Mouse (Mus musculus) midbrain, embryonic 11.5 days (tissue): ENCODE results near the gene Mtf1. TPM values are rescaled to one million over a fixed set of nuclear protein-coding genes. Genes with fewer than 3 reads are reported as not detected.

Source experiments
- ATAC-seq: fragments of 200-750 bp; cut with Nextera tagmentation; 2 replicates; pipeline ENCODE4 v1.8.0; 2017; ENCODE audit warnings: moderate TSS enrichment, moderate library complexity; ENCODE audit not compliant: low FRiP score
- DNase-seq: peaks from one replicate; pipeline ENCODE4 v3.0.0; 2015; ENCODE audit warnings: low spot score; ENCODE audit errors: missing footprints
- H3K27ac ChIP-seq: fragments of 300-500 bp; sonication (generic); 2 replicates; pipeline ENCODE4 v1.5.1; 2014; ENCODE audit warnings: low read depth, low read length
- H3K27me3 ChIP-seq: fragments of 300-500 bp; sonication (generic); 2 replicates; pipeline ENCODE4 v1.6.1; 2014; ENCODE audit warnings: mild to moderate bottlenecking, low read length, moderate library complexity, mixed read lengths; ENCODE audit not compliant: control insufficient read depth, insufficient read depth
- H3K36me3 ChIP-seq: fragments of 300-500 bp; sonication (generic); 2 replicates; pipeline ENCODE4 v1.6.1; 2014; ENCODE audit warnings: mild to moderate bottlenecking, low read length, moderate library complexity, mixed read lengths; ENCODE audit not compliant: control insufficient read depth, insufficient read depth
- H3K4me1 ChIP-seq: fragments of 300-500 bp; sonication (generic); 2 replicates; pipeline ENCODE4 v1.6.1; 2014; ENCODE audit warnings: low read length; ENCODE audit not compliant: control insufficient read depth, insufficient read depth
- H3K4me2 ChIP-seq: fragments of 300-500 bp; sonication (generic); 2 replicates; pipeline ENCODE4 v1.6.1; 2014; ENCODE audit warnings: mild to moderate bottlenecking, moderate library complexity
- H3K4me3 ChIP-seq: fragments of 300-500 bp; sonication (generic); 2 replicates; pipeline ENCODE4 v1.5.1; 2014; ENCODE audit warnings: low read depth, low read length
- H3K9ac ChIP-seq: fragments of 300-500 bp; sonication (generic); 2 replicates; pipeline ENCODE4 v1.6.1; 2014; ENCODE audit warnings: low read length
- H3K9me3 ChIP-seq: fragments of 300-500 bp; sonication (generic); 2 replicates; pipeline ENCODE4 v1.6.1; 2016; ENCODE audit warnings: low read length; ENCODE audit not compliant: control insufficient read depth
- WGBS: fragments of 180-500 bp; shearing (Covaris S2); extraction: QIAGEN DNeasy Blood & Tissue Kit; methylation state at CpG from one replicate; pipeline ENCODE4 v1.1.7; 2014; 5-methylcytosine and 5-hydroxymethylcytosine counted together
- polyA plus RNA-seq: library from polyadenylated mRNA; unstranded; fragments of >200 nt; fragmentation: Nextera tagmentation; extraction: Ambion mirVana; gene quantifications from 2 replicates; pipeline ENCODE4 v1.2.1, GENCODE M21; 2014

Gene Mtf1
- polyA plus RNA-seq, 1 experiment from 2014 or later, result 16.7 TPM

DNA sequence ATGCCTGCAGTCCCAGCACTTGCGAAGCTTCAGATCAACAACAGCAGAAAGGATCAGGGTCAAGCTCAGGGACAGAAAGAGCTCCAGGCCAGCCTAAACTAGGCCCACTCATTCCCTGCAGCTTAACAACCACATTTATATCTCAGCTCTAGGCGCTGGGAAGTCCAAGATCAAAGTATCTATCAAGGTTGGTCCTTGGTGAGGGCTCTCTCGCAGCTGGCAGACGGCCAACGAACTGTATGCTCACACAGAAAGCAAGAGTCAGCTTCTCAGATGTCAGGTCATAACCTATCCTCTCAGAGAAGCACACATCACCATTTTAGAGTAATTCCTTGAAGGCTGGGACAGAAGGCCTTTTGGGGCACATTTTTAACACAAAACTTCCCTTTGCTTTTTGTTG is 56.5 kb downstream of the Mtf1 start:
- H3K27me3 ChIP-seq, result no peaks in the 10 kb centered on the region
- WGBS, result 85% methylated on average over 5 of the region's 5 CpGs
- ATAC-seq, result no peak
- H3K4me1 ChIP-seq, result peaks cover 15% of the 10 kb centered on the region
- H3K4me2 ChIP-seq, result no peak overlapping the region
- H3K9ac ChIP-seq, result no peak overlapping the region
- H3K9me3 ChIP-seq, result no peaks in the 10 kb centered on the region
- peaks cover 15% of the 10 kb centered on the region for H3K36me3 ChIP-seq
- H3K4me3 ChIP-seq, result no peak overlapping the region
- no peak overlapping the region for H3K27ac ChIP-seq
- DNase-seq, result no peak

DNA sequence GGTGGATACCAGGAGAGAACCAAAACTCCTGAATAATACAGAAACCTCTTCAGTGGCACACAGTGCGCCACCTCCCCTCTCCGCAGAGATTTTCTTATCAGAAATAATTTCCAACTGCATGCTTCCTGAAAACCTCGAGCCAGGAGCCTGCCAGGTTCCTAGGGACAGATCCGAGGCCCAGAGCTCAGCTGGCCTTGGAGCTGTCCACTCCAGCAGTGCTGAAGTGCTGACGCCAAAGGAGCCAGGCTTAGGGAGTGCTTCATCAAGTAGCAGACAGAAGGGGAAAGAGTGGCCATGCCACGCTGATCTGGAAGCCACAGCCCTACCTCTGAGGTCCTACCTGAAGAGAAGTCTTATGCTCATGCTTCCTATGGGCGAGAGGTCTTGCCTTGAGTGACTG is 58.5 kb downstream of the Mtf1 start:
- H3K9ac ChIP-seq, result no peak overlapping the region
- ATAC-seq, result no peak
- 13% methylated on average over 7 of the region's 7 CpGs for WGBS

DNA sequence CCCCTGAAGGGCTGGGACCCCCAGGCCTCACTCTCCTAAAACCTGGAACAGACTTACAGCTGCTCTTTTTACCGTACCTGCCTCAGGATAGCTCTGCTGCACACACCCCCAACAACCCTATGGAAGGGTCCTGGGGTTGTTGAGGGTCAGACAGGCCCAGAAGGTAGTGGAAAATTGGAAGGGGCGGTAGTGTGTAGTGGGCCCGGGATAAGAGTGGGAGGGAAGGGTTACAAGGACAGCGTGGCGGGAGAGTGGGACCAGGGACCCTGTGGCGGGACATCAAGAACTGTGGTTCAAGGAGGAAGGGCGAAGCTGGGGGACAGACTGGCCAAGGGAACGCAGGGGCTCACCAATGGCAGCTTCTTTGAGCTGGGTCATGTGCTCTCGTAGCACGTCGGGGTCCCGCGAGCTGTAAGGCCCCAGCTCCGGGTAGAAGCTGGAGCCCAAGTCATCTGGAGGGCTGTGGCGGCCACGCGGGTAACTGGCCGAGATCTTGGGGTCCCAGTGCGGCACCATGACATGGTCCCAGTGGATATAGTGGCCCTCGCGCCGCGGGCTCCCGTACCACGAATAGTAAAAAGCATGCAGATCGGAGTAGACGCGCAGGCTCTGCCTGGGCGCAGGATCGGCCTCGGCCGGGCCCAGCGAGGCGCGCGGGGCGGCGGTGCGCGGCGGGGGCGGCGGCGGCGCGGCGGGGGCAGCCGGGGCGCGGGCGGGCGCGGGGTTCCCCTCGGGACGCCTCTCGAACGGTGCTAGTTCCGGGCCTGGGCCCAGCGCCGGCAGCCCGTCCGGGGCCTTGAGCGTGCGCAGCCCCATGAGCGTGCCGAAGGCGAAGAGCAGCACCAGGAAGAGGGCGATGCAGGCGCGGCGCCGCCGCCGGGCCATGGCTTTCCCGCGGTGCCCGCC is 59.6 kb downstream of the Mtf1 start, which contains the start of gene Maneal:
Gene Maneal, minus strand, starts transcription at position 889 of the 906 bp plus-strand sequence.
- Histone ChIP-seq H3K36me3 (peaks cover 5% of the 10 kb centered on the region; the same call in 1 of the 2 replicates), H3K4me3 (peak within 1 kb of the TSS; percentile 70), H3K9ac (peak within 1 kb of the TSS; percentile 87), H3K4me2 (peak within 1 kb of the TSS; percentile 88), H3K27me3 (no peaks in the 10 kb centered on the region), H3K9me3 (no peaks in the 10 kb centered on the region), H3K27ac (peak within 1 kb of the TSS; percentile 20; the same call in 1 of the 2 replicates), H3K4me1 (peaks cover 15% of the 10 kb centered on the region)
- peak; percentile 28 for ATAC-seq
- DNase-seq, result peak; percentile 91
- 2% methylated on average over 76 of the region's 77 CpGs for WGBS

More for the DNA sequence above, 58.5 kb downstream of the Mtf1 start:
- H3K36me3 ChIP-seq, result peaks cover 8% of the 10 kb centered on the region; the same call in 1 of the 2 replicates
- no peaks in the 10 kb centered on the region for H3K27me3 ChIP-seq
- H3K4me3 ChIP-seq, result no peak overlapping the region
- peaks cover 15% of the 10 kb centered on the region for H3K4me1 ChIP-seq
- peak overlapping the region; percentile 88; the same call in 1 of the 2 replicates for H3K4me2 ChIP-seq
- peak; percentile 91 for DNase-seq
- H3K9me3 ChIP-seq, result no peaks in the 10 kb centered on the region
- H3K27ac ChIP-seq, result no peak overlapping the region

DNA sequence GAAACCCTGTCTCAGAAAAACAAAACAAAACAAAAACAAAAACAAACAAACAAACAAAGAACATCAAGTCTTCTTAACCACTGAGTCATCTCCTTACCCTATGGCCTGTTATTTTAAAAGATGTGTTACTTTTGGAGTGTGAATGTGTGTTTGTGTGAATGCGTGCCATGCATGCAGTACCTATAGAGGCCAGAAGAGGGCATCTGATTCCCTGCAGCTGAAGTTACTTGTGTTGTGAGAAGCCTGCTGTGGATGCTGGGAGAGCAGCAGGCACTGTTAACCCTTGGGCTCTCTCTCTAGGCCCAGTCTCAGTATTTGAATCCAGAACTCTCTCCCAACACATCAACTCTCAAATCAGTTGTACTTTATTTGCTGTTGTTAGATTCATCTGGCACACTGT is 70.8 kb downstream of the Mtf1 start:
- H3K9ac ChIP-seq, result no peak overlapping the region
- H3K4me1 ChIP-seq, result no peaks in the 10 kb centered on the region
- no peak overlapping the region for H3K4me2 ChIP-seq
- H3K27ac ChIP-seq, result no peak overlapping the region
- H3K4me3 ChIP-seq, result no peak overlapping the region
- DNase-seq (no peak), ATAC-seq (no peak)
- H3K9me3 ChIP-seq, result no peaks in the 10 kb centered on the region
- no peaks in the 10 kb centered on the region for H3K27me3 ChIP-seq
- H3K36me3 ChIP-seq, result no peaks in the 10 kb centered on the region
- WGBS, result 96% methylated on average over 1 of the region's 1 CpGs

DNA sequence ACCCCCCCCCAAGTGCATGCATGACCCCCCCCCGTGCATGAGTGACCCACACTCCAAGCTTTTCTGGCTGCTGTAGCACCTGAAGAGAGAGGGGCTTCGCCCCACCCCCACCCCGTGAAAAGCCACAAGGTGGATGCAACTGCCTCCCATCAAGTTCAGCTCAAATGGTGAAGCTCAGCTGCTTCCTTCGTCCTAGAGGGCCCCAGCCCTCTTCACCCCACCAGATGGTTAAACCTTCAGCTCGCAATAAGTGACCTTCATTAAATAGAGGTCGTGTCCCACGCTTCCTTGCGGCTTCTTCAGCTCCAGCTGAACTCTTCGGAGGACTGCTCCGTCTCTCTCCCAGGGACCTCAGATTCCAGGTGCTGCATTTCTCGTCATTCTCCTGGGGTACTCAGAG is 78.7 kb downstream of the Mtf1 start, which contains the start of gene Epha10:
Gene Epha10, plus strand, starts transcription at position 301 of the 400 bp plus-strand sequence.
- 2% methylated on average over 11 of the region's 11 CpGs for WGBS
- Histone ChIP-seq H3K9ac (peak within 1 kb of the TSS; percentile 50; the same call in 1 of the 2 replicates), H3K9me3 (no peaks in the 10 kb centered on the region), H3K4me1 (peaks cover 23% of the 10 kb centered on the region), H3K4me3 (peak within 1 kb of the TSS; percentile 34), H3K36me3 (no peaks in the 10 kb centered on the region), H3K4me2 (peak within 1 kb of the TSS; percentile 66), H3K27me3 (peaks cover 14% of the 10 kb centered on the region; the same call in 1 of the 2 replicates), H3K27ac (peak within 1 kb of the TSS; percentile 22; the same call in 1 of the 2 replicates)
- DNase-seq (no peak), ATAC-seq (no peak)

DNA sequence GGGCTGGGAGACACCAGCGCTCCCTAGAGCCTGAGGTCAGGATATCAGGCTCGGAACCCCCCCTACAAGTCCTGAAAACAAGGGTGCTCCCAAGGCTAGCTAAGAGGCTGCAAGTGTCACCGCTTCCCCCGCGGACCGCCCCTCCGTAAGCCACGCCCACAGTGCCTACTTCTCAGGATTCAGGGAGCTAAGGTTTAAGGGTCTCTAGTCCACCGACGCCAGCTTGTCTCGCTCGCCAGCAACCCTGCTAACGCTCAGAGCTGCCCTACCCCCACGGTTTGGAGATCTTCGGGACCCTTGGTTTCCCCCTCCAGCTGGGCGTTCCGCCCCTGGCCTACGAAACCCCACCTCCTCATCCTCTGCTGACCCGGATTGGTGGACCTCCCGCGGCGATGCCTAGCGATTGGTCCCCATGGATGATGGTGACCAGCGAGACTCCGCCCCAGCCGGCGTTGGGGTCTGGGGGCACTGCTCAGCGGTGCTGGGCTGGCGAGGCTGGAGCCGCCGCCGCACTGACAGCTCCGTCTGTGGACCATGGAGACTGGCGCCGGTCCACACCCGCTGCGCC is 79.5 kb downstream of the Mtf1 start:
- Histone ChIP-seq H3K4me2 (peak overlapping the region; percentile 66), H3K9ac (peak overlapping the region; percentile 50; the same call in 1 of the 2 replicates), H3K36me3 (no peaks in the 10 kb centered on the region), H3K27ac (peak overlapping the region; percentile 22; the same call in 1 of the 2 replicates), H3K4me3 (peak overlapping the region; percentile 34), H3K27me3 (peaks cover 14% of the 10 kb centered on the region; the same call in 1 of the 2 replicates), H3K4me1 (peaks cover 23% of the 10 kb centered on the region), H3K9me3 (no peaks in the 10 kb centered on the region)
- 0% methylated on average over 37 of the region's 37 CpGs for WGBS
- peak; percentile 97 for ATAC-seq
- DNase-seq, result peak; percentile 99

DNA sequence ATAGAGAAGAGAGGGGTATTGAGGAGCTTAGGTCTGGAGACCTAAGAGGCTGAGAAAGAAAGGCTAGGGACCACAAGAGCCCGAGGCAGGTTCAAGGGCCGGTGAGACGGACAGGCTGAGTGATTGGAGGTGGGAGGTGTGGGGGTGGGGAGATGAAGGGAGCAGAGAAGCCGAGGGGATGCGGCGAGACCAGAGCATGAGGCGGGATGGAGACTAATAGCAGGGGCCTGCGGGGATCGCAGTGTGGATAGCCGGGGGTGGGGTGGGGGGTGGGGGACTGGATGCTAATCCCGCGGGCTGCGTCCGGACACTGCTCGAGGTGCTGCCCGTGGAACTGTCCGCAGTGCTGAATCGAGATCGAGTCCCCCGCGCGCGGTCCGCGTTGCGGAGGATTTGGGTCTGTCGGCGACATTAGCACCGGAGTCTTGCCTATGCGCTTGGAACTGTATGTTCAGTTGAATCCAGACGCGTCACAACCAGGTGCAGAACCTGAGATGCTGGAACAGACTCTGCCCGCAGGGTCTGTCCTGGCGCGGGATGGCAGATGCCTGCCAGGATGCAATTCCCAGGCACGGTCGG is 80.3 kb downstream of the Mtf1 start:
- DNase-seq (peak; percentile 93), ATAC-seq (peak; percentile 25)
- Histone ChIP-seq H3K9me3 (no peaks in the 10 kb centered on the region), H3K4me1 (peaks cover 23% of the 10 kb centered on the region), H3K36me3 (no peaks in the 10 kb centered on the region), H3K9ac (peak overlapping the region; percentile 50), H3K4me2 (peak overlapping the region; percentile 66), H3K27ac (0 out of 2 replicates have a peak overlapping the region, but pooled peaks have one; percentile 22), H3K27me3 (peaks cover 14% of the 10 kb centered on the region; the same call in 1 of the 2 replicates), H3K4me3 (peak overlapping the region; percentile 34)
- under 1% methylated on average over 37 of the region's 37 CpGs for WGBS

DNA sequence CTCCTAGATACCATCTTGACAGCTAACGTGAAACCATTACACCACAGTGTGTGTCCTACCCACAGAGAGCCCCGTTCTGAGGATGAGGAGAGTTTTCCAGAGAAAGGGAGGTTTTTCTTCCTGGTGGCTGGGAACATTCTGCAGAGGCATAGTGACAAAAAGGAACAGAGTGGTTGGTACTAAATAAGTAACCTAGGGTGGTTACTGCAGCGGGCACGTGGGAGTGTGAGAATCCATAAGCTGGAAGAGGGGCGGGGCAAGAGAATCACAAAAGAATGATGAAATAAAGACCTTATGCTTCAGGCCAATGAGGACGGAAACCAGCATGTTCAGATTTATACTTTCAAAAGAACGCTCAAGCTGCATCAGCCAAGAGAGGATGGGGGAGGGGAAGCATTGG is 86.8 kb downstream of the Mtf1 start:
- H3K4me1 ChIP-seq, result peaks cover 2% of the 10 kb centered on the region; the same call in 1 of the 2 replicates
- no peak overlapping the region for H3K9ac ChIP-seq
- no peaks in the 10 kb centered on the region for H3K36me3 ChIP-seq
- no peak overlapping the region for H3K4me3 ChIP-seq
- DNase-seq (no peak), ATAC-seq (no peak)
- H3K9me3 ChIP-seq, result no peaks in the 10 kb centered on the region
- 72% methylated on average over 7 of the region's 7 CpGs for WGBS
- no peak overlapping the region for H3K27ac ChIP-seq
- peaks cover 11% of the 10 kb centered on the region; the same call in 1 of the 2 replicates for H3K27me3 ChIP-seq
- no peak overlapping the region for H3K4me2 ChIP-seq
